Mouse (Mus musculus) CD4-positive, CD25-positive, alpha-beta regulatory T cell, adult 4 months (primary cell): Measurements from ENCODE around the gene Vti1a. TPM values are rescaled to one million over a fixed set of nuclear protein-coding genes. Genes with fewer than 3 reads are reported as not detected.

Experiments
- ATAC-seq: one replicate; pipeline ENCODE4 v1.8.0; 2017
- polyA plus RNA-seq, 2 experiments: library from polyadenylated mRNA; unstranded; fragments of 100-300 nt; shearing (Covaris generic); gene quantifications; one replicate each; pipeline ENCODE4 v1.2.1; 2017

Gene Vti1a
- polyA plus RNA-seq, 2 experiments from 2014 or later: 32.4 to 45.4 TPM

GRCm38 (mm10) chr19:55315452-55316108 lies 515 bp upstream of the Vti1a start, which contains the start of gene Zdhhc6:
TSS of gene Zdhhc6 (minus strand) at chr19:55316032.
- peak; percentile 65 for ATAC-seq

DNA sequence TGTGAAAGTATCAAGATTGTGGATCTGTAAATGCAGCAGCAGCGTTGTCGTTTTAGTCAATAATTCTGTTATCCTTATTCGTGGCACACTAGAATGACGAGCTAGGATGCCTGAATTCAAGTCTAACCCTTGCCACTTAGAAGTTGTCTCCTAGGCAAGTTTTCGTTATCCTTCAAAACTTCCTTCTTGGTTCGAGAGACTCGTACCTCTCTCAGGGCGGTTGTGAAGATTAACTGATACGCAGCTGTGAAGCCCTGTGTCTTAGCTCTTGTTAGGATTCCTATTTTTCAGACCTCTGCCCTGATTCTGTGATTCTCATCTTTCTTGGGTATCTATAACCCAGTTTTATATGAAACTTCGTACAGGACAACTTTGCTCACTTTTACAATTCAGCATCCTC lies 806 bp downstream of the Vti1a start:
- ATAC-seq: no peak

DNA sequence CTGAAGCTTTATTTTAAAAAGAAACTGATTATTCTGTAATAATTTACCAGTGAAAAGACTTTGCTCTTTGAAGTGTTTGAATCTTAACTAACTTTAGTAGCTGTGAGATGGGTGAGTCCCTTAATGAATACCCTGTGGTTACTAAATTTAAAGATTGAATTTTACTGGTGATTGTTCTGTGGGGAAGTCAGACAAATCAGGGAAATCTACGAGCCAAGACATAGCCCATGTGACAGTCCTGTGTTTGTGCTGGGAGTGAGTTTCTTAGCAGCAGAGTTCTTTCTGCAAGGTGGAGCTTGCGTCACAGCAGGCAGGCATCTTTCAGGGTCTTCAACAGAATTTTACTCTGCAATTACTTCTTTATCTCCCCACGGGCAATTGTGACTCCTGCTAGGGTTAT lies 2.9 kb downstream of the Vti1a start:
- ATAC-seq: no peak

DNA sequence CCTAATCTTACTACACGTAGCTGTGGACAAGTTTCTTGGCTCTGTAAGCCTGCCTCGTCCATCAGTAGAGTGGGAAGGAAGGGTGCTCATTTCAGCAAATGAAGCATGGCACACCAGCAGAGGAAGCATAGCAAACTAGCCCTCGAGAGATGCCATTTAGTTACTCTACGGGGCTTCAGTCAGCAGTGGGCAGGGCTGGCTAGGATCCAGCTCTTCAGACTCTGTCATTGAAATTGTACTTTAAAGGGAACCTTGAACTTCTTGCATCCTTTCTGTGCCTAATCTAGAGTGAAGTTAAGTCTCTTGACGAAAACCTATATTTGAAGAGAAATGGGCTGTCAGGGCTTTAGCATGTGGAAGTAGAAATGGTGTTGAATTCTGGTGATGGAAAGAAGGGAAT lies 3.4 kb downstream of the Vti1a start:
- no peak for ATAC-seq

GRCm38 (mm10) chr19:55322604-55323003 lies 6.5 kb downstream of the Vti1a start:
- no peak for ATAC-seq

- no peak for ATAC-seq
Observed at GRCm38 (mm10) chr19:55327510-55327909, 11.4 kb downstream of the Vti1a start.

GRCm38 (mm10) chr19:55331776-55332175 lies 15.7 kb downstream of the Vti1a start:
- ATAC-seq: no peak

DNA sequence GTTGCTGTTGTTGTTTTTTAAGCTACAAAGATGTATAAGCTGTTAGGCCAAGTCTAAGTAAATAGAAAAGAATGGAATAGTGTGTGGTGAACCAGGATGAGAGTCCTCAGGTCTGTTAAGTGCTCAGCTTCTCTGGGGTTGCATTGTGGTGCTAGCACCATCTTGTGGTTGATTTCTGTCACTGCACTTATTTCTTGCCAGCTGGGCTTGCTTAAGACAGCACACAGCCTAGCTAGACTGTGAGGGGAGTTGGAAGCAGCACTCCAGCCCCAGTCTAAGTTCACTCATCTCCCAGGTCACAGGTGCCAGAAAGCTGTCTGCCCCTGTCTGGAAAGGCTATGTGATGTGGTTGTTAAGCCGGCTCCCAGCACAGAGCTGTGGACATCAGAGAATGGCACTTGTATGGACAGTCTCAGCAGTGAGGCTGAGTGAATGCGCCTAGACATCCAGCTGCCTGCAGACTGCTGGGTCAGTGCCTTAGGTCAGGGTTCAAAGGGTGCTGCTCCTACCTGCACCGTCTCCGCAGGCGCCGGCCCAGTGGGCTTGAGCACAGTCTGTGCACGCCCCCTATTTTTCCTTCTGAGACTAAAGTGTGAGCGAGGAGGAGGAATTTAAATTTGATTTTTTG lies 16.7 kb downstream of the Vti1a start:
- ATAC-seq: peak; percentile 78

- ATAC-seq: no peak
Observed at GRCm38 (mm10) chr19:55335881-55336280, 19.8 kb downstream of the Vti1a start.

DNA sequence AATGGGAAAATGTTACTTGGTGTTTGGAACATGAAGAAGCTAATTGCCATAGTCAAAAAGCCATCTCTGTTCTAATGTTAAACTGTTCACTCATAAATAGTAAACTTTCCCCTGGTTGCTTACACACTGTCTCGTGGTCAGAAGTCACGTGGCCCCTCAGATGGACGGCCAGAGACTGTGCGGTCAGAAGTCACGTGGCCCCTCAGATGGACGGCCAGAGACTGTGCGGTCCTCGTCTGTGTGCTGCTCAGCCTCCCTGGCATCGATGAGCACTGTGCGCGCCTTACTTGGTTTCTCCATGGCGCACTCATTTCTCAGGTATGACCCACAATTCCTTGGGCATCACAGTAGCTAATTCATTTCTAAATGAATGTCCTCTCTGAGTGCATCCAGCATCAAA lies 20.3 kb downstream of the Vti1a start:
- no peak for ATAC-seq

GRCm38 (mm10) chr19:55337066-55337465 lies 21.0 kb downstream of the Vti1a start:
- no peak for ATAC-seq

- no peak for ATAC-seq
Observed at GRCm38 (mm10) chr19:55337664-55338063, 21.6 kb downstream of the Vti1a start.

DNA sequence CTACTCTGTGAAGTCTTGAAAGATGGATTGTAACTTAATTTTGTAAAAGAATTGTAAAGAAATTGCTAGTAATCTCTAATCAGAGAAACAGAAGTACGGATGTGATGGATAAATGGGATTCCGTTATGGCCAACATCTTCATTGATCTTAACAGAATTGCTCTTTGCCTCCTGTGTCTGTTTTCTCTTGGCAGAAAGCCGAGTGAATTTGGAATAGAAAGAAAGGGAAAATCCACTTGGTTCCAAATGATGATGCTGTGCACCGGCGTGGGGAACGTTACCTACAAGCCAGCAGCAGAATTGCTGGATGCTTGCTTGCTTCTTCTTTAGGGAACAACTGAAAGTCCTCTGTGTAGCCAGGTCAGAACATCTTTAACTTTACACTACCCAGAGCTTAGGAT lies 24.4 kb downstream of the Vti1a start:
- no peak for ATAC-seq

- ATAC-seq: no peak
Observed at GRCm38 (mm10) chr19:55341377-55341776, 25.3 kb downstream of the Vti1a start.

GRCm38 (mm10) chr19:55342423-55342822 lies 26.3 kb downstream of the Vti1a start:
- no peak for ATAC-seq

GRCm38 (mm10) chr19:55343274-55343673 lies 27.2 kb downstream of the Vti1a start:
- no peak for ATAC-seq

- no peak for ATAC-seq
Observed at GRCm38 (mm10) chr19:55348187-55348586, 32.1 kb downstream of the Vti1a start.

DNA sequence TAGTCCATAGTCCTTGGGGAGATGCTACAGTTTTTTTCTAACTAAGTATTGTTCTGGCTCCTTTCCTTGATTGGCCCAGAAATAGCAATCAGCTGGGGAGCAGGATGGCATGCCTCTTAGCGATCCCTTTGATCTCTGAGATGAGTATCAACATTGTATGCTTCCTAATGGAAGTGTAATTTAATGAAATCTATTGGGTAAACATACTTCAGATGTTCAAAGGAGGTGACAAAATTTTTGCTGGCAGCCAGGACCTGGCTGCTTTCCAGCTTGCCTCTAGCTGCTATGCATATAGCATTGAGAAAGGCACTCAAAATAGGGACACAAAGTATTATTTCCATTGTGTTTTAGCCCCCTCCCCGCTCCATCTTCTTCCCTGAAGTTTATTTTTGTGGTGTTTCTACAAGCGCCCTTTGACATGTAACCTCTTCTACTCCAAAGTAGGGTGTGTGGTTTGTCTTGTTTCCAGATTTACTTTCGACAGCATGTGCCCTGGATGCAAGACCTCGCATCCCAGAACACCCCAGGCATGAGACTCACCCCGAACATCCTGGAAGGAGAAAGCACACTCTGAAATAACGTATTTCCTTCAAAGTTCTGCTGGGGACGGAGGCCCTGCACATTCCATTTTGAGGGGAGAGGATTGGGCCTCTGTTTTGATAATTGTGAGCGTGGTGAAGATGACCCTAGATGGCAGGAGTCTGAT lies 34.7 kb downstream of the Vti1a start:
- no peak for ATAC-seq

GRCm38 (mm10) chr19:55362606-55363005 lies 46.5 kb downstream of the Vti1a start:
- ATAC-seq: no peak

DNA sequence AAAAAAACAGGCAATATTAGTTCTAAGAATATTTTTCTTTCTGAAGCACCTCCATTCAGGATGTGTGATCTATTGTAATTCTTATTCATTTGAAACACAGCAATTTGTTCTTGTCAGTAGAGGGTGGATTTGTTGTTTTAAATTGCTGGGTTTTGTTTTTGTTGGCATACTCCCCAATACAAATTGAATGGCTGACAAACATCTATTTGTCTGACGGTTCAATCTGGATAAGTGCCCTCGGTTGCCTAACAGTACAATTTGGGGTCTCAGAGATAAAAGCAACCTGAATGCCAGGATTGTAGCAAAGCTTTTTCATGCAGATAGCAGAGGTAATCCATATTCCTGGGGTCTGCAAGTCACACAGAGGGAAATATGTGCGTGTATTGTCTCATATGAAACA lies 53.6 kb downstream of the Vti1a start:
- no peak for ATAC-seq

GRCm38 (mm10) chr19:55376331-55376730 lies 60.2 kb downstream of the Vti1a start:
- no peak for ATAC-seq

- no peak for ATAC-seq
Observed at GRCm38 (mm10) chr19:55377465-55377864, 61.4 kb downstream of the Vti1a start.

DNA sequence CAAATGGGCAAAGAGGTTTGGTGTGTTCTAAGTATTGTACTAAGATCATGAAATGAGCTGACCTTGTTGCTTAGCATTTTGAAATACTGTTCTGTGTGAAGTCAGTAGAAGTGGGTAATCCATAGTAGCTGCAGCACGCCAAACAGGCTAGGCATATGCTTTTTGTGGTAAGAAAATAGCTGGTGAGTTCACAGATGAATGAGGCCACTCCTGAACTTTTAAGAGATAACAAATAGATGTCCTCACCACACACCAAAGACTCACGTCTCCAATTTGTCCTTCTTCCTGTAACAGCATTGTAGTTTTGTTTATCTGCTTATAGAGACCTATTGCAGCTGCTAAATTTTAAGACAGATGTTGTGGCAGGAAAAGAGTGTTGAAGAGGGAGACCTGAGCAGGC lies 62.8 kb downstream of the Vti1a start:
- ATAC-seq: no peak

GRCm38 (mm10) chr19:55380764-55381163 lies 64.7 kb downstream of the Vti1a start:
- ATAC-seq: no peak
